Comparison of ENCODE assay signal across 11 mouse cellular contexts in genomic region chr13:74302050-74303037, GRCm38 (mm10). TPM values are rescaled to one million over a fixed set of nuclear protein-coding genes. Genes with fewer than 3 reads are reported as not detected.
A peak's percentile ranks its signal among the peaks of the same experiment; 100 is the strongest.
DNase-seq lines count a peak whose midpoint lies in the region; ATAC-seq and TF ChIP-seq lines count a peak whose summit lies in the region.
"Had no signal": no experiment of that assay in that cellular context is flagged by ENCODE, and none has a peak within 500 bp of the region (broad histone marks: within the 10 kb centered on the region; RNA-seq: fewer than 3 reads in every experiment).

No protein-coding gene starts in this region.

- no peak overlapping the region for H3K27ac ChIP-seq in lung, embryonic 14.5 days (ENCODE audit: low read depth)
- no peak overlapping the region for H3K27ac ChIP-seq in ES-Bruce4 (ENCODE audit: insufficient read depth, low read length)
- H3K27ac ChIP-seq in hindbrain, postnatal 0 days, result no peak overlapping the region
- H3K27ac ChIP-seq: embryonic facial prominence, embryonic 13.5 days; midbrain, embryonic 12.5 days had no signal

- no peak for DNase-seq in frontal cortex, postnatal 10 days (ENCODE audit: low spot score in 2 of 2)
- DNase-seq in lung, embryonic 14.5 days, result no peak
- DNase-seq in lung, adult 2 months, result no peak
- no peak for DNase-seq in hindbrain, postnatal 0 days (ENCODE audit: low spot score)
- no peak for DNase-seq in natural killer cell, adult 2 months (ENCODE audit: low spot score in 2 of 2)
- no peak for DNase-seq in urinary bladder, adult 2 months (ENCODE audit: low spot score)
- DNase-seq: heart, postnatal 14 days had no signal

- peak; percentile 38; the same call in 1 of the 2 replicates for ATAC-seq in frontal cortex, adult (ENCODE audit: low TSS enrichment)
- no peak for ATAC-seq in lung, embryonic 14.5 days (ENCODE audit: insufficient read depth)
- no peak for ATAC-seq in hindbrain, postnatal 0 days

- peak; percentile 39 for TF ChIP-seq CTCF in lung, embryonic 14.5 days (IDR thresholded peaks at IDR 0.05; ENCODE audit: low read depth)
- no peak for TF ChIP-seq CTCF in lung, adult 2 months (IDR thresholded peaks at IDR 0.05; ENCODE audit: insufficient read depth, low read length)
- TF ChIP-seq CTCF in ES-Bruce4 (IDR thresholded peaks at IDR 0.05; ENCODE audit: low read depth, low read length), result peak; percentile 44
- peak; percentile 58 for TF ChIP-seq CTCF in hindbrain, postnatal 0 days (IDR thresholded peaks at IDR 0.05; ENCODE audit: low read depth)

- no peaks in the 10 kb centered on the region for H3K27me3 ChIP-seq in lung, embryonic 14.5 days (ENCODE audit: insufficient read depth, low read length)
- no peaks in the 10 kb centered on the region for H3K27me3 ChIP-seq in ES-Bruce4 (ENCODE audit: control insufficient read depth, insufficient read depth, low read length, poor library complexity, severe bottlenecking)
- no peaks in the 10 kb centered on the region for H3K27me3 ChIP-seq in hindbrain, postnatal 0 days (ENCODE audit: insufficient read depth, low read length)
- H3K27me3 ChIP-seq: embryonic facial prominence, embryonic 13.5 days; midbrain, embryonic 12.5 days had no signal

- 78% methylated on average over 10 of the region's 10 CpGs for WGBS in lung, embryonic 14.5 days
- 79% methylated on average over 10 of the region's 10 CpGs for WGBS in lung, adult 2 months
- 85% methylated on average over 10 of the region's 10 CpGs for WGBS in hindbrain, postnatal 0 days

- H3K9ac ChIP-seq in lung, embryonic 14.5 days, result no peak overlapping the region
- no peak overlapping the region for H3K9ac ChIP-seq in ES-Bruce4 (ENCODE audit: low read depth, poor library complexity, severe bottlenecking)
- no peak overlapping the region for H3K9ac ChIP-seq in hindbrain, postnatal 0 days (replicated peaks; ENCODE audit: low read length)
- H3K9ac ChIP-seq: embryonic facial prominence, embryonic 13.5 days; midbrain, embryonic 12.5 days had no signal

- no peak overlapping the region for H3K4me2 ChIP-seq in lung, embryonic 14.5 days
- H3K4me2 ChIP-seq in hindbrain, postnatal 0 days (ENCODE audit: low read depth, low read length), result no peak overlapping the region
- H3K4me2 ChIP-seq: embryonic facial prominence, embryonic 13.5 days; midbrain, embryonic 12.5 days had no signal

- H3K36me3 ChIP-seq in lung, embryonic 14.5 days (ENCODE audit: insufficient read depth), result peaks cover 30% of the 10 kb centered on the region
- peaks cover 21% of the 10 kb centered on the region for H3K36me3 ChIP-seq in ES-Bruce4 (ENCODE audit: control insufficient read depth, insufficient read depth, low read length, poor library complexity, severe bottlenecking)
- peaks cover 22% of the 10 kb centered on the region for H3K36me3 ChIP-seq in hindbrain, postnatal 0 days (ENCODE audit: insufficient read depth, low read length)

- no peak for TF ChIP-seq EP300 in ES-Bruce4 (IDR thresholded peaks at IDR 0.05; ENCODE audit: insufficient read depth, low read depth, low read length)

- TF ChIP-seq POLR2A in lung, adult 2 months (IDR thresholded peaks at IDR 0.05; ENCODE audit: borderline replicate concordance, extremely low read depth, low read depth, low read length), result no peak
- no peak for TF ChIP-seq POLR2A in ES-Bruce4 (IDR thresholded peaks at IDR 0.05; ENCODE audit: insufficient read depth, low read length)

- no peaks in the 10 kb centered on the region for H3K9me3 ChIP-seq in lung, embryonic 14.5 days (ENCODE audit: low read depth, low read length)
- no peaks in the 10 kb centered on the region for H3K9me3 ChIP-seq in ES-Bruce4 (replicated peaks; ENCODE audit: control insufficient read depth, insufficient read depth, low read length, poor library complexity, severe bottlenecking)
- no peaks in the 10 kb centered on the region for H3K9me3 ChIP-seq in hindbrain, postnatal 0 days (ENCODE audit: low read length)
- H3K9me3 ChIP-seq: embryonic facial prominence, embryonic 13.5 days; midbrain, embryonic 12.5 days had no signal

- no peak overlapping the region for H3K4me3 ChIP-seq in lung, embryonic 14.5 days (ENCODE audit: low read depth, low read length)
- H3K4me3 ChIP-seq in lung, adult 2 months (replicated peaks; ENCODE audit: extremely low read depth, low read depth, low read length), result no peak overlapping the region
- no peak overlapping the region for H3K4me3 ChIP-seq in ES-Bruce4 (ENCODE audit: low read depth, low read length)
- no peak overlapping the region for H3K4me3 ChIP-seq in hindbrain, postnatal 0 days (ENCODE audit: low read length)
- H3K4me3 ChIP-seq: embryonic facial prominence, embryonic 13.5 days; midbrain, embryonic 12.5 days had no signal

- H3K4me1 ChIP-seq in lung, embryonic 14.5 days (ENCODE audit: insufficient read depth), result no peaks in the 10 kb centered on the region
- no peaks in the 10 kb centered on the region for H3K4me1 ChIP-seq in lung, adult 2 months (ENCODE audit: control insufficient read depth, insufficient read depth, low read length)
- H3K4me1 ChIP-seq in ES-Bruce4 (ENCODE audit: control insufficient read depth, insufficient read depth, low read length), result no peaks in the 10 kb centered on the region
- no peaks in the 10 kb centered on the region for H3K4me1 ChIP-seq in hindbrain, postnatal 0 days (ENCODE audit: insufficient read depth, low read length)
- H3K4me1 ChIP-seq: embryonic facial prominence, embryonic 13.5 days; midbrain, embryonic 12.5 days had no signal

RNA-seq across cellular contexts. Expression of gene Ahrr, which starts 10.2 kb away (rescaled TPM):
- 0.72 and 1.5 TPM in 2 replicates for polyA plus RNA-seq in lung, embryonic 14.5 days (2014; fragmentation: Nextera tagmentation; extraction: Ambion mirVana)
- polyA plus RNA-seq in lung, adult 2 months (2012; rRNA removed), result 0.34 and 0.40 TPM in 2 replicates
- 0.37 and 1.7 TPM in 2 replicates for polyA plus RNA-seq in ES-Bruce4 (2011; ENCODE audit: insufficient read depth, insufficient read length, low read depth, missing spikeins)
- 0.99 and 3.3 TPM in 2 replicates for total RNA-seq in hindbrain, postnatal 0 days (2014; rRNA removed)
- polyA plus RNA-seq in hindbrain, postnatal 0 days (2015; fragmentation: Nextera tagmentation; extraction: Ambion mirVana), result 0.45 and 0.54 TPM in 2 replicates
- polyA plus RNA-seq in urinary bladder, adult 2 months (2012; rRNA removed), result 5.1 and 7.6 TPM in 2 replicates

RNA-seq across cellular contexts. Expression of gene Pdcd6, which starts 15.0 kb away (rescaled TPM):
- polyA plus RNA-seq in lung, embryonic 14.5 days (2014; fragmentation: Nextera tagmentation; extraction: Ambion mirVana), result 133 and 140 TPM in 2 replicates
- 66.8 and 78.3 TPM in 2 replicates for polyA plus RNA-seq in lung, adult 2 months (2012; rRNA removed)
- 88.7 and 97.1 TPM in 2 replicates for polyA plus RNA-seq in ES-Bruce4 (2011; ENCODE audit: insufficient read depth, insufficient read length, low read depth, missing spikeins)
- total RNA-seq in hindbrain, postnatal 0 days (2014; rRNA removed), result 96.1 and 129 TPM in 2 replicates
- 141 and 147 TPM in 2 replicates for polyA plus RNA-seq in hindbrain, postnatal 0 days (2015; fragmentation: Nextera tagmentation; extraction: Ambion mirVana)
- polyA plus RNA-seq in urinary bladder, adult 2 months (2012; rRNA removed), result 137 and 164 TPM in 2 replicates

RNA-seq across cellular contexts. Expression of gene Sdha, which starts 47.7 kb away (rescaled TPM):
- polyA plus RNA-seq in lung, embryonic 14.5 days (2014; fragmentation: Nextera tagmentation; extraction: Ambion mirVana), result 232 and 242 TPM in 2 replicates
- 65.4 and 101 TPM in 2 replicates for polyA plus RNA-seq in lung, adult 2 months (2012; rRNA removed)
- polyA plus RNA-seq in ES-Bruce4 (2011; ENCODE audit: insufficient read depth, insufficient read length, low read depth, missing spikeins), result 219 and 239 TPM in 2 replicates
- total RNA-seq in hindbrain, postnatal 0 days (2014; rRNA removed), result 84.2 and 91.5 TPM in 2 replicates
- 219 and 228 TPM in 2 replicates for polyA plus RNA-seq in hindbrain, postnatal 0 days (2015; fragmentation: Nextera tagmentation; extraction: Ambion mirVana)
- polyA plus RNA-seq in urinary bladder, adult 2 months (2012; rRNA removed), result 162 and 174 TPM in 2 replicates

RNA-seq across cellular contexts. Expression of gene Ccdc127, which starts 47.8 kb away (rescaled TPM):
- polyA plus RNA-seq in lung, embryonic 14.5 days (2014; fragmentation: Nextera tagmentation; extraction: Ambion mirVana), result 51.8 and 61.1 TPM in 2 replicates
- polyA plus RNA-seq in lung, adult 2 months (2012; rRNA removed), result 2.1 and 3.4 TPM in 2 replicates
- 55.8 TPM in 2 replicates for polyA plus RNA-seq in ES-Bruce4 (2011; ENCODE audit: insufficient read depth, insufficient read length, low read depth, missing spikeins)
- 15.2 and 15.6 TPM in 2 replicates for total RNA-seq in hindbrain, postnatal 0 days (2014; rRNA removed)
- 41.0 and 47.3 TPM in 2 replicates for polyA plus RNA-seq in hindbrain, postnatal 0 days (2015; fragmentation: Nextera tagmentation; extraction: Ambion mirVana)
- polyA plus RNA-seq in urinary bladder, adult 2 months (2012; rRNA removed), result 22.0 and 29.8 TPM in 2 replicates
